Mouse (Mus musculus): Measurements from ENCODE around the gene Mb. TPM values are rescaled to one million over a fixed set of nuclear protein-coding genes. Genes with fewer than 3 reads are reported as not detected.

The Mb gene
- total and polyA plus RNA-seq, 3 experiments = 16,399 to 20,311 (median 17,740) TPM

DNA sequence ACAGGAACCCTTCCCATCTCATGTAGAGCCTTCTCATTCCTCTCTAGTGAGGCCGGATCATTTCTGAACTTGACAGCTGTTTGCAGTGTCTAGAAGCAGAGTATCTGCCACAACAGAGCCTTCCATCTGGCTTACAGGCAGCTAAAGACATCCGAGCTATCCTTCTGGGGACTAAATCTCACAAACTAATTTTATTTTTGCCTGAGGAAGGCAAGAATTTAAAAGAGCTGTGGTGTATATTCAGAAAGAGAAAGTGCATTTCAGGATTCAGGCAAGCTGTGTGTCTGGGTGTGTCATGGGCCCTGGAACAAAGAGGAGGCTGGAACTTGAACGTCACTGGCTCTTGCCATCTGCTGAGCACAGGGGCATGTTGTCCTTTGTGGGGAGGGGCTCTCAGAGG lies 56.1 kb downstream of the Mb start:
- no peak overlapping the region for H3K27ac ChIP-seq
- 68% methylated on average over 3 of the region's 3 CpGs for WGBS

DNA sequence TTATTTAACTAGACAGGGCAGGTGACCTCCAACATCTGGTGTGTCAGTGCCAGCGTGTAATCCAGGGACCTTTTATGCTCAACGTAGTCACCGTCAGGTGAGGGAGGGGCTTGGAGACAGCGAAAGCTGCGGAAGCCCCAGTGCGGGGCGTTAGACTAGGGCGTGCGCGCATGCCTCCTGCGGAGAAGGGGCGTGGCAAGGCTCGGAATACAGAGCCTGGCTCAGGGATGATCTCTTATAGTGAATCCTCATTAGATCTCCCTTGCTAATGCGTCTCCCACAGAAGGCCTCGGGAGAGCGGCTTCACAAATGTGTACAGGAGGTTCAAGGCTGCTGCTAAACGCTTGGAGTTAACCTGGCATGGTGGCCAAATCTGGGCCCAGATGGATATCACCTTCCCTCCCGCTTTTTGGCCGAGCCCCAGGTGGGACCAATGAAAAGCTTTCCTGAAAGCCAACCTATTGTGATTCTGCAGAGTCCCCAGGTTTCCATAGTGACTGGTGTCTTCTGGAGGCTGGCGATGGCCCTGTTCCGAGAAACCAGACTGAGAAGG lies 62.9 kb downstream of the Mb start:
- H3K27me3 ChIP-seq (ENCODE audit: control insufficient read depth, insufficient read depth, low read length) = no peaks in the 10 kb centered on the region
- H3K27ac ChIP-seq = no peak overlapping the region
- no peaks in the 10 kb centered on the region for H3K79me2 ChIP-seq (replicated peaks; ENCODE audit: control insufficient read depth, insufficient read depth, low read length)
- H3K4me1 ChIP-seq (ENCODE audit: control insufficient read depth, insufficient read depth, low read length) = no peaks in the 10 kb centered on the region
- no peak overlapping the region for H3K9ac ChIP-seq (ENCODE audit: low read depth, low read length)
- no peak for TF ChIP-seq EP300 (IDR thresholded peaks at IDR 0.05; ENCODE audit: insufficient read depth, low read depth, low read length)
- no peak for TF ChIP-seq CTCF (IDR thresholded peaks at IDR 0.05)
- no peak for TF ChIP-seq POLR2A (IDR thresholded peaks at IDR 0.05; ENCODE audit: insufficient read depth, low read depth, low read length)
- no peak for DNase-seq
- 31% methylated on average over 21 of the region's 21 CpGs for WGBS
- intact Hi-C loops (cut with DNase I) = no loop called here
- no peaks in the 10 kb centered on the region for H3K36me3 ChIP-seq (ENCODE audit: control insufficient read depth, insufficient read depth, low read length)
- peak overlapping the region; percentile 36; the same call in 1 of the 2 replicates for H3K4me3 ChIP-seq

More for the DNA sequence above, 56.1 kb downstream of the Mb start:
- Histone ChIP-seq H3K36me3 (ENCODE audit: control insufficient read depth, insufficient read depth, low read length) (no peaks in the 10 kb centered on the region), H3K79me2 (replicated peaks; ENCODE audit: control insufficient read depth, insufficient read depth, low read length) (no peaks in the 10 kb centered on the region), H3K27me3 (ENCODE audit: control insufficient read depth, insufficient read depth, low read length) (no peaks in the 10 kb centered on the region), H3K4me3 (no peak overlapping the region), H3K4me1 (ENCODE audit: control insufficient read depth, insufficient read depth, low read length) (no peaks in the 10 kb centered on the region), H3K9ac (ENCODE audit: low read depth, low read length) (no peak overlapping the region)
- TF ChIP-seq CTCF (IDR thresholded peaks at IDR 0.05) (no peak), EP300 (IDR thresholded peaks at IDR 0.05; ENCODE audit: insufficient read depth, low read depth, low read length) (no peak), POLR2A (IDR thresholded peaks at IDR 0.05; ENCODE audit: insufficient read depth, low read depth, low read length) (no peak)
- no peak for DNase-seq
- intact Hi-C loops (cut with DNase I) = no loop called here

DNA sequence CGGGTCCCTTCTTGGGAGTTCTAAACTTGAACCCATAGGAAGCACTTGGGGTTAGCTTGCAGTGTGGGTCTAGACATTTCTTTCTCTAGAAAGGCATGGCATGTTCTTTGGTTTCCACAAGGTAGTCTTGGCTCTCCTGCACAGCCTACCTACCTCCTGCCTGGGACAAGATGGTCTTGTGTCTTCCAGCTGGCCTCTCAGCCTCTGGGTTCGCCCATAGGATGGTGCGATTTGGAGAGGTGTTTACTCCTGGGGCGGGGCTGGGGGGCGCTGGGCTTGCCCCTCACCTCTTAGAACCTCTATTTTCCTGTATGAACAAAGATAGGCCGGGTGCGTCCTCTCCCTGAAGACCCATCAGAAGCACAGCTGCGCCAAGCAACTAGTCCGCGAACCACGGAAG lies 63.3 kb downstream of the Mb start:
- Histone ChIP-seq H3K36me3 (ENCODE audit: control insufficient read depth, insufficient read depth, low read length) (no peaks in the 10 kb centered on the region), H3K27me3 (ENCODE audit: control insufficient read depth, insufficient read depth, low read length) (no peaks in the 10 kb centered on the region), H3K4me3 (peak overlapping the region; percentile 36; the same call in 1 of the 2 replicates), H3K9ac (ENCODE audit: low read depth, low read length) (no peak overlapping the region), H3K79me2 (replicated peaks; ENCODE audit: control insufficient read depth, insufficient read depth, low read length) (no peaks in the 10 kb centered on the region), H3K4me1 (ENCODE audit: control insufficient read depth, insufficient read depth, low read length) (no peaks in the 10 kb centered on the region), H3K27ac (no peak overlapping the region)
- intact Hi-C loops (cut with DNase I) = no loop called here
- DNase-seq = no peak
- TF ChIP-seq EP300 (IDR thresholded peaks at IDR 0.05; ENCODE audit: insufficient read depth, low read depth, low read length) = no peak
- no peak for TF ChIP-seq CTCF (IDR thresholded peaks at IDR 0.05)
- no peak for TF ChIP-seq POLR2A (IDR thresholded peaks at IDR 0.05; ENCODE audit: insufficient read depth, low read depth, low read length)
- 26% methylated on average over 11 of the region's 11 CpGs for WGBS

DNA sequence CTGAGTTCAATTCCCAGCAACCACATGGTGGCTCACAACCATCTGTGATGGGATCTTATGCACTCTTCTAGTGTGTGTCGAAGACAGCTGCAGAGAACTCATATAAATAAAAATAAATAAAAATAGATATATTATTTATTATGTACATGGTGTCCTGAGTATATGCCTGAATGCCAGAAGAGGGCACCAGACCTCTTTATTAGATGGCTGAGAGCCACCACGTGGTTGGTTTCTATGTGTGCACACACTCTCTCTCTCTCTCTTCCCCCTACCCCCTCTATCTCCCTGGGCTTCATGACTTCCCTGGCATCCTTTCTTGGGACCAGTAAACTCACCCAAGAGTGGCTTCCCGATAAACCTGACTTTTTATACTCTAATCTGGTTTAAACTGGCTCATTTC lies 67.7 kb downstream of the Mb start:
- Histone ChIP-seq H3K27ac (no peak overlapping the region), H3K4me3 (no peak overlapping the region), H3K9ac (ENCODE audit: low read depth, low read length) (no peak overlapping the region), H3K4me1 (ENCODE audit: control insufficient read depth, insufficient read depth, low read length) (no peaks in the 10 kb centered on the region), H3K79me2 (replicated peaks; ENCODE audit: control insufficient read depth, insufficient read depth, low read length) (no peaks in the 10 kb centered on the region), H3K27me3 (ENCODE audit: control insufficient read depth, insufficient read depth, low read length) (no peaks in the 10 kb centered on the region), H3K36me3 (ENCODE audit: control insufficient read depth, insufficient read depth, low read length) (no peaks in the 10 kb centered on the region)
- intact Hi-C loops (cut with DNase I) = loop anchor here (5.0 kb wide), 2 partner anchors 85 to 235 kb away; no protein-coding TSS in a partner anchor
- WGBS = 47% methylated on average over 3 of the region's 3 CpGs
- peak in 1 of 2 experiments; percentile 4 for DNase-seq
- no peak for TF ChIP-seq EP300 (IDR thresholded peaks at IDR 0.05; ENCODE audit: insufficient read depth, low read depth, low read length)
- no peak for TF ChIP-seq POLR2A (IDR thresholded peaks at IDR 0.05; ENCODE audit: insufficient read depth, low read depth, low read length)
- peak; percentile 69 for TF ChIP-seq CTCF (IDR thresholded peaks at IDR 0.05)

DNA sequence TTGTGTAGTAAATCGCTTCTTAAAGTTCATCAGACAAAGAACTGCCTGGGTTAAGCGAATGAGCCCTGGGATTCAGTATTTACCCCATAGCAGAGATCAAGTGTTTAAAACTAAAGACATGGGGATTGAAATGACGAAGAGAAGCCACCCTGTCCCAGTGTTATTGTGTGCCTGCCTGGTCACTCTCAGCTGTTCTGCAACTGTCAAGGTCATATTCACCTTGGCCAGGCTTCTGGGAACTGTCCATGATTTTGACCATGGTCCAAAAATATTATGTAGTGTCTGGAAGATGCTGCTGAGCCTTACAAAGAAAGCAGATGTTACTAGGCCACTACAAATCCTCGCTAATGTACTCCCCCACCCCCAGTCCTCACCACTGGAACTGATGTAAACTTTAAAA lies 70.7 kb downstream of the Mb start:
- no peak overlapping the region for H3K27ac ChIP-seq
- intact Hi-C loops (cut with DNase I) = loop anchor here (5.0 to 10.0 kb wide), 5 partner anchors 58 to 378 kb away; no protein-coding TSS in a partner anchor

DNA sequence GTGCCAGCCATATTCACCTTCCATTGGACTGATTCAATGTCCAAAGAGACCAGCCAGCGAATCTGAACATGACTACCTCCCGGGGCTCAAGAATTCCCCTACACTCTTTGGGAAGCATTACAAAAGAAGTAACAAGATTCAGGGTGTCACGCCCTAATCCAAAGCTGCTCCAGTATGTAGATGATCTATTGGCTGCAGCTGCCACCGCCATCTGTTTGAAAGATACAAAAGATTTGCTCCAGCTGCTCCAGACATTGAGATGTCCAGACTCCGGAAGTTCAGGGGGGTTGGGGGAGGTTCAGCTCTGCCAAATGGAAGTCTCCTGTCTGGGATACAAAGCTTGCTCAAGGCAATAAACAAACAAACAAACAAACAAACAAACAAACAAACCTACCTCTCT lies 73.9 kb downstream of the Mb start:
- no peaks in the 10 kb centered on the region for H3K27me3 ChIP-seq (ENCODE audit: control insufficient read depth, insufficient read depth, low read length)
- intact Hi-C loops (cut with DNase I) = loop anchor here (5.0 to 10.0 kb wide), 3 partner anchors 61 to 381 kb away; no protein-coding TSS in a partner anchor
- H3K79me2 ChIP-seq (replicated peaks; ENCODE audit: control insufficient read depth, insufficient read depth, low read length) = no peaks in the 10 kb centered on the region
- no peak overlapping the region for H3K4me3 ChIP-seq
- 51% methylated on average over 5 of the region's 5 CpGs for WGBS
- H3K4me1 ChIP-seq (ENCODE audit: control insufficient read depth, insufficient read depth, low read length) = no peaks in the 10 kb centered on the region
- H3K9ac ChIP-seq (ENCODE audit: low read depth, low read length) = no peak overlapping the region
- no peaks in the 10 kb centered on the region for H3K36me3 ChIP-seq (ENCODE audit: control insufficient read depth, insufficient read depth, low read length)
- TF ChIP-seq EP300 (IDR thresholded peaks at IDR 0.05; ENCODE audit: insufficient read depth, low read depth, low read length) = no peak
- TF ChIP-seq CTCF (IDR thresholded peaks at IDR 0.05) = no peak
- TF ChIP-seq POLR2A (IDR thresholded peaks at IDR 0.05; ENCODE audit: insufficient read depth, low read depth, low read length) = no peak
- H3K27ac ChIP-seq = no peak overlapping the region
- no peak for DNase-seq

More for the DNA sequence above, 70.7 kb downstream of the Mb start:
- no peak overlapping the region for H3K9ac ChIP-seq (ENCODE audit: low read depth, low read length)
- H3K27me3 ChIP-seq (ENCODE audit: control insufficient read depth, insufficient read depth, low read length) = no peaks in the 10 kb centered on the region
- H3K4me1 ChIP-seq (ENCODE audit: control insufficient read depth, insufficient read depth, low read length) = no peaks in the 10 kb centered on the region
- WGBS = 81% methylated on average over 4 of the region's 4 CpGs
- DNase-seq = no peak
- H3K36me3 ChIP-seq (ENCODE audit: control insufficient read depth, insufficient read depth, low read length) = no peaks in the 10 kb centered on the region
- H3K4me3 ChIP-seq = no peak overlapping the region
- no peaks in the 10 kb centered on the region for H3K79me2 ChIP-seq (replicated peaks; ENCODE audit: control insufficient read depth, insufficient read depth, low read length)
- TF ChIP-seq POLR2A (IDR thresholded peaks at IDR 0.05; ENCODE audit: insufficient read depth, low read depth, low read length) = no peak
- TF ChIP-seq CTCF (IDR thresholded peaks at IDR 0.05) = no peak
- TF ChIP-seq EP300 (IDR thresholded peaks at IDR 0.05; ENCODE audit: insufficient read depth, low read depth, low read length) = no peak

All from heart, adult 2 months (tissue).